Mouse (Mus musculus) telencephalon, adult 2 months (tissue): Measurements from ENCODE around the gene Samd1.

Experiments
- DNase-seq: peaks from one replicate; pipeline ENCODE4 v3.0.0-alpha.2; 2011; ENCODE audit warnings: low read depth, low spot score

The Samd1 gene

DNA sequence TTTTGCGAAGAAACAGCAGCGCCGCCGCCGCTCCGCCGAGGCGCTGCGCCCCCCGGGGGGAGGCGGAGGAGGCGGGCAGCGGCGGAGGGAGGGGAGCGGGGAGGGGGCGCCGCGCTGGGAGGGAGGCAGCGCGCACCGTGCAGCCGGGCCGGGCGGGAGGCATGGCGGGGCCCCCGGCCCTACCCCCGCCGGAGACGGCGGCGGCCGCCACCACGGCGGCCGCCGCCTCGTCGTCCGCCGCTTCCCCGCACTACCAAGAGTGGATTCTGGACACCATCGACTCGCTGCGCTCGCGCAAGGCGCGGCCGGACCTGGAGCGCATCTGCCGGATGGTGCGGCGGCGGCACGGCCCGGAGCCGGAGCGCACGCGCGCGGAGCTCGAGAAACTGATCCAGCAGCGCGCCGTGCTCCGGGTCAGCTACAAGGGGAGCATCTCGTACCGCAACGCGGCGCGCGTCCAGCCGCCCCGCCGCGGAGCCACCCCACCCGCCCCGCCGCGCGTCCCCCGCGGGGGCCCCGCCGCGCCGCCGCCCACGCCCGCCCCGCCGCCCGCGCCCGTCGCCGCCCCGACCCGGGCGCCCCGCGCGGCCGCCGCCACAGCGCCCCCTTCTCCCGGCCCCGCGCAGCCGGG lies at the start of gene Samd1:
Gene Samd1 (plus strand): TSS at position 162 of the 631 bp plus-strand sequence.
- DNase-seq = no peak

DNA sequence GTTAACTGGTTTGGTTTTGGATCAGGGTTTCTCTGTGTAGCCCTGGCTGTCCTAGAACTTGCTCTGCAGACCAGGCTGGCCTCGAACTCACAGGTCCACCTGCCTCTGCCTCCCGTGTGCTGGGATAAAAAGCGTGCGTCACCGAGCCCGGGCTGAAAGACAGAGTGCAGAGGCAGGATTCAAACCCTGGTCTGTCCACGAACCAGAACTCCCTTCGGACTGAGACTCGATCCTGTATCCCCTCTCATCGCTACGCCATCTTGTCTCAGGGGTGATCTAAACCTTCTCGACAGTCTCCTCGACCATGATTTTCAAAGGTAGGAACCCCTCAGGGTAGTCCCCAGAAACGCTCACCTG lies 42.7 kb upstream of the Samd1 start:
- no peak for DNase-seq

DNA sequence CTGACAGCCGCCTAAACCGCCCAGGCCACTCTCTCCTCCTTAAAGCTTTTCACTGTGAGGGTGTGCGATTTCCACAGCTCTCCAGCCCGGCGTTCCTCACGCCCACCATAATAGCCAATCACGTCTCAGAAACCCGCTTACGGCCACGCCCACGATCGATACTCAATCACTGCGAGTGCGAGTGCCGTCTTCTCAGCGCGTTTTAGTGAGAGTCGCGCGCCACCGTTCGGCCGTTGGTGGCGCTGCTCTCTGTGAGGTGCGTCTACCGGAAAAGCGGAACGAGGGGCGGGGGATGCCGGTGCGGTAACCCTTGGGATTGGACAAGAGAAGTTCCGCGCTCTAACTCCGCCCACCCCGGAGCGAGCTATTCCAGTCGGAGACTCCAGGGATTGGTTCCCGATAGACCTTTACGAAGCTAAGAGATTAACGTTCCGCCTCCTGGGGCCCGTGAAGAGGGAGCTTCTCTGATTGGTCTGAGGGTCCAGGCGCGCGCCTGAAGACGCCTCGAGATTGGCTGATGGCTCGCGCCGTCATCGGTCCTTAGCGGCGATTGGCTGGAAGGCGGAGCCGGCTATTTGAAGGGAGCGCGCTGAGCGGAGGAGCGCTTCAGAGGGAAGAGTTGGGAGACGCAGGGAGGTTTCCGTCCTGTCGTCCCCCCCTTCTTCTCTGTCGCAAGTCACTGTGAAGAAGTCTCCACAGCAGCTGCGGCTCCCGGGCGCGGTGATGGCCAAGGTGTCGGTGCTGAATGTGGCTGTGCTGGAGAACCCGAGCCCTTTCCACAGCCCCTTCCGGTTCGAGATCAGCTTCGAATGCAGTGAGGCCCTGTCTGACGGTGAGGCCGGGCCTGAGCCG lies 42.1 kb upstream of the Samd1 start, which contains the start of the genes Gm10644 and Asf1b:
Gene Gm10644 (minus strand): TSS at position 100 of the 852 bp plus-strand sequence.
Gene Asf1b (plus strand): TSS at position 402 of the 852 bp plus-strand sequence.
- DNase-seq = peak; percentile 100

DNA sequence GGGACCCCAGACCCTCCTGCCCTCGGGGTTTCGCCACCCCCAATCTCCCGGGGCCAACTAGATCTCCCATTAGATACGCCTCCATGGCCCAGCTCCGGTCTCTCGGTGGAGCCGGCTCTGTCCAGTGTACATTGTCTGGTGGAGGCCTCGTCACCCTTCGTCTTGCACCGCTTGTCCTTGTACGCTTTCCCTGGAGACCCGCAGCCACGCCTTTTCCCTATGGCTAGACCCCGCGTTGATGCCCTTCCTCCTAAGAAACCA lies 41.6 kb upstream of the Samd1 start:
- no peak for DNase-seq

DNA sequence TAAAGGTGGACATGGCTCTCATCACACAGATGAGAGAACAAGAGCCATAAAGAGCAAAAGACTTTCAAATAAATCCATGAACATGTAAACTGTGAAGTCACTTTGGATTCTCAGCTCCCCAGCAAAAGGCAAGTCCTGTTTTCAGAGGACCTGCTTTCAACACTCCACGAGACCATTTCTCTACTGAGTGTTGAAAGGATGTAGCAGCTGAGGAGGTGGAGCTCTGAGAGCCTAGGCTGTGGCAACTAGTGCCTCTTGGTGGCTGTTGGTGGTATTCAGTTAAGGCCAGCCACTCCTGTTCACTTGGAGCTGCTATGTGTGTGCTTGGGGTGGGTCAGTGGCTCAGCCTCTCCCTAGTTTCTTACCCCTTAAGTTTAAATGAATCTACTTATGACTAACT lies 40.7 kb upstream of the Samd1 start:
- no peak for DNase-seq

DNA sequence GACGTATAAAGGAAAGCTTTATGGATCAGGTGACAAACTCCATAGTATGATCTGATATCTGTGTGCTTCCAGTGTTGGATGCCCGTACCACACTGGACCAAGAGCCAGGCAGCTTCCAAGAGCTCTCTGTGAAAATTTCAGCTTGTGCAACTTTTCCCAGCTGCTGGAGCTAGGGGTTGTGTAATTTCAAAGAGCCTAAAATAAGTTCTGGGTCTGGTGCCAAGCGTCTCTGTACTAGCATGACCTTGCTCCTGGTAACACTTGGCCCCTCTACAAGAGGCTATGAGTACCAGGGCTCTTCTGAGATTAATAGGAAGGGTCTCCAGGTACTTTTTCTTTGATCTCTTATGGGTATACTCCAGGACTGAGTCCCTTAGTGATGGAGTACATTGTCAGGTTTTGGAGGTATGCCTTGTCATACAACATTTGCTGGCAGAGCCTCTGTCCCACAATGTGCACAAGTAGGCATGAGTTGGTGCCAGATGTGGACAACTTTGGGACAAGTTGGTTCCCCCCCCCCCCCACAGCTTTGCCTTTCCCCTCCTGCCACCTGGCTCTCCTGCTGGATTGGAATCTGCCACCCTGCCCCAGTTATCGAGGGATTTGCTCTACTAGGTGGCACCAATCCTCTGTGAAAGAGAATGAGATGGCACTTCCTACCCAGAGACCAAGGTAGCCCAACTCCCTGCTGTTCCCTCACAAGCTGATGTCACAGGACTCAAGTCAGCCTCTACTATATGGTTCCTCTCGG lies 33.3 kb upstream of the Samd1 start:
- DNase-seq = no peak

DNA sequence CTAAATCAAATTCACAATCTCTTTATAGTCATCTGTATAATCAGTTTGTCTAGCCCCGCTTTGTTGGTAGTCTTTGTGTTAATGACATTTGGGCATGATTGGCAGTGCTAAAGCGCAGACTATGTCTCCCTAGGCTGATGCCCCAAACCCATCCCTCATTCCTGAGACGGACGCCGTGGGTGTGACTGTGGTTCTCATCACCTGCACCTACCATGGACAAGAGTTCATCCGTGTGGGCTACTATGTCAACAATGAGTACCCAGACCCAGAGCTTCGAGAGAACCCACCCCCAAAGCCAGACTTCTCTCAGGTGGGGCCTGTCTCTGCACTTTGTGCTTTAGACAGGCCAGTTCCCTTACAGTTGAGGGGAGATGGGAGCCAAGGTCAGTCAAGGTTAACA lies 29.8 kb upstream of the Samd1 start:
- DNase-seq = no peak

DNA sequence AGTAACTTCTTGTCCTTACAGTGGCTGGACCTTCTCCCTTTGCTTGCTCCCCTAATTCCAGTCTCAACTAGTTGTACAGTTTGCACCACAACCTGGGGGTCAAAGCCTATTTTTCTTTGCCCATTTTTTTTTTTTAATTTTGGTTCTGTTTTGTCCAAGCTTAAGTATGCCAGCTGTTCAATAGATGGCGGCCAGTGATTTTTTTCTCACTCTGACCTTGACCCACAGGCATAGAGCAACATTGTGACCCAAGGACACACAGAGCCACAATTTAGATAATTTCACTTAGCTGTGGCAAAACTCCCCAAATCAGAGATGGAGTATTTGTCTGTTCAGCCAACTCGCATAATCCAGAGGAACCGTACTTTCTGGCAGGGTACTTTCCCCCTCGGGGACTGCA lies 26.4 kb upstream of the Samd1 start:
- DNase-seq = no peak

DNA sequence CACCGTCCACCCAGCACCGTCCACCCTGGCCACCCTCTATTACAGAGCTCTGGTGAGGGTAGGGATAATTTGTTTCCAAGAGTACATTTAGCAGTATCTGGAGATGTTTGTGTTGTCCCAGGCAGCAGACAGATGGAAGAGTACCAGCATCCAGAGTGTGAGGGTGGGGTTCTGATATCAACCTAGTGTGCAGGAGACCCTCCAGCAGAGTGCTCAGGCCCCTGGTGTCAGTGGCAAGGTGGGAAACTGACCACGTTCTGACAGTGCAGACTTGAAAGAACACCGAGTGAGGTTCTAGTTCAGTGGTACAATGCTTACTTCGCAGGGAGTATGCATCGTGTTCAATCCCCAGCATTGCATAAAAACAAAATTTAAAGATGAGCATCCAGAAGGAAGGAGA lies 25.8 kb upstream of the Samd1 start:
- no peak for DNase-seq

DNA sequence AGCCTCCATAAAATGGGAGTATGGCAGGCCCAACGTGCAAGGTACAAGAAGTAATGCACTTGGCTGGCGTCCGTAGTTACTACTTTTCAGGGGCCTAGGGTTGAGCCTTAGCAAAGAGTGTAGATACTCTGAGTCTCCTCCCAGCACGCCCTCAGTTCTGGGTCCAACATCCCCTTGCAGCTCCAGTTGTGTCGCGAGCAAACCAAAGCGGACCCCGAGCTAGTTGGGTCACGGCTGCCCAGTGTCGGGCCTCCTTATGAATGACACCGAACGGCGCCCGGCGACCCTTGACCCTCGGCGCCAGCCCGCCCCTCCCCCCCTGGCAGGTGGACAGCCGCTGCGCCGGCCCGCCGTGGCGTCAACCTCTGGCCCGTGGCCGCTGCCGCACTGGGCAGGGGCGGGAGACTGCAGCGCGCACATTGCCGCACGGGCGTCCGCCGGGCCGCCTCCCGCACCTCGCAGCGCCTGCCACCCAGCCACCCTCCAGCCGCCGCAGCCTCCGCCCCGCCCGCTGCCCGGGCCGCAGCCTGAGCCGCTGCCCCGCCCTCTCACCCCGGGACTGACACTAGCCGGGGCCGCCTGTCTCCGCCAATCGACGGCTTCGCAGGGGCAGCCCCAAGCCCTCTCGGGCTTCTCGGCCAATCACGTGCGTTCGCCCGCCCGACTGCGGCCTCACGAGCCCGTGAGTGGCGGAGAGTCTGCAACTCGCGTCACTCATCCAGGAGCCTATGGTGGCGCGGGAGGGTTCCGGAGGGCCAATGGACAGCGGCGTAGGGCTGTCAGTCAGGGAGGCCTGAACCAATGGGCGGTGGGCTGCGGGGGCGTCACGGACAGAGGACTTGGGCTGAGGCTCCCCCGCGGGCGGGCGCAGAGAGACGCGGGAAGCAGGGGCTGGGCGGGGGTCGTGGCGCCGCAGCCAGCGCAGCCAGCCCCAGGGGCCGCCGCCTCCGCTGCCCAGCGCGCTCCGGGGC lies 25.0 kb upstream of the Samd1 start, which contains the start of gene Prkaca:
Gene Prkaca (plus strand): TSS at position 844 of the 971 bp plus-strand sequence.
- peak; percentile 99 for DNase-seq

DNA sequence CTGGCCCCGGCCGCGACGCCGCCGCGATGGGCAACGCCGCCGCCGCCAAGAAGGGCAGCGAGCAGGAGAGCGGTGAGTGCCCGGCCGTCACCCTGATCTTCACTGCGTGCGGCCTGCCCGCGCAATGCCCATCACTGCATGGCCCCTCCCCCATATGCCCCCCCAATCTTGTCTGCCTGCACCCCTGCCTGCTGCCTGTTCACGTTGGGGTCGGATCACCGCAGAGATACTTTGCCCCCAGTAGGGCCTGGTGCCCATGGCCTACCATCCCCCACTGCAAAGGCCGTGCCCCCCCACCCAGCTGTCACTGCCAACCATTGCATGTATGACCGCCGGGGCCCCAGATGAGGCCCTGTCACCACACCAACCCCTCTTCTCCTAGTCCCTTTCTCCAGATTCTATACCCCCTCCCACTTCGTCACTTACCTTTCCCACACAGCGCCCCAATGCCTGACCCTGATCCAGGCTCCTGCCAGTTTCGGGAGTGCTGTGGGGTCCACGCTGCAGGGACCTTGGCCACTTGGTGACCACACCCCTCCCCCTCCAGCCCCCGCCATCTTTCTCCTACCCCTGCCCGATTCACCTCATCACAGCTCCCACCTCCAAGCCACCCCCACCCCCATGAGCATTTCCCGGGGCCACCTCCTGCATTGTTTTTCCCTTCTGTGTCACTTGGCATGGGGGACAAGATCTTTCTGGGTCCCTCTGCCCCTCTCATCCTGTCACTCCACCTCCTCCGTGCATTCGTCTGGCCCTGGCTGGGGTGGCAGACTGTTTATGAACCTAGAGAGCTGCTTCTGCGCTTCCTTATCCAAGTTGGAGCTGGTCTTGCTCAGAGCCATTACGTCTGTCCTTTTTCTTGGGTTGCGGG lies 24.1 kb upstream of the Samd1 start:
- no peak for DNase-seq

DNA sequence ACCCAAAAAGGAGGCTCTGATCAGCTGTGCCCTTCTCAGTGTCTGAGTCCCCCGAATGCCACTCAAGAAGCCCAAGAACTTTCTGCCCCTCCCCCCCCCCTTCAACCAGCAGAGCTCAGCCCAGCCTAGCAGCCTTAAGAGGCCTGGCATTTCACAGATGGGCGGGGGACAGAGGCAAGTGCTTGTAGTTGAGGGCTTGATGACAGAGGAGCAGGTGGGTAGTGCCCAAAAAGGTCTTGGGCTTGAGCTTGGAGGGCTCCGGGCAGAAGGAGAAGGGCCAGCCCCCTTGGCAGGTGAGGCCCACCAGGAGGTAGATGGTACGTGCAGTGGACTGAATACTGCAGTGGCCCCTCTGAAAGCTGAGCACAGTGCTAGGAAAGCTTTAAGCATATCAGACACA lies 23.0 kb upstream of the Samd1 start:
- no peak for DNase-seq

DNA sequence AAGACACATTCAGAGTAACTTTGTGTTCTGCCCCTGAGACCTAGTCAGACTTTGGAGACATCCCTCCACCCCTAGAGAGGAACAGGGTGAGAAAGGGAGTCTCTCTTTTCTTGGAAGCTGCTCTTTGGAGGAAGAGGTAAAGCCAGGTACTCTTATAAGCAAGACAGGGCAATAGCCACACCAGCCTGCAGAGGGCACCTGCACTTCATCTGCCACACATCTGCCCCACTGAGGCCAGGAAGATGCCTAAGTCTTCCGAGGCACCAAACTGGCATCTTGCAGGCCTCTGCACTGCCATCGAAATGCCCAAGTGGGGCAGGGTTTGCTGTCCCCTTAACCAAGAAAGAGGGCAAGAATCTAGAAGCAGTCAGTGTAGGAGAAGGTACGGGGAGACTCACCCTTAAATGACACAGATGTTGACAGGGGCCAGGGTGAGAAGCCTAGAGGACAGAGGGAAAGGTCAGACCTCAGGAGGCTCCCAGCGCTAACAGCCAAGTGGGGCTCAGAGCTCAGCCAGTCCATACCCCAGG lies 21.3 kb upstream of the Samd1 start:
- DNase-seq = no peak

DNA sequence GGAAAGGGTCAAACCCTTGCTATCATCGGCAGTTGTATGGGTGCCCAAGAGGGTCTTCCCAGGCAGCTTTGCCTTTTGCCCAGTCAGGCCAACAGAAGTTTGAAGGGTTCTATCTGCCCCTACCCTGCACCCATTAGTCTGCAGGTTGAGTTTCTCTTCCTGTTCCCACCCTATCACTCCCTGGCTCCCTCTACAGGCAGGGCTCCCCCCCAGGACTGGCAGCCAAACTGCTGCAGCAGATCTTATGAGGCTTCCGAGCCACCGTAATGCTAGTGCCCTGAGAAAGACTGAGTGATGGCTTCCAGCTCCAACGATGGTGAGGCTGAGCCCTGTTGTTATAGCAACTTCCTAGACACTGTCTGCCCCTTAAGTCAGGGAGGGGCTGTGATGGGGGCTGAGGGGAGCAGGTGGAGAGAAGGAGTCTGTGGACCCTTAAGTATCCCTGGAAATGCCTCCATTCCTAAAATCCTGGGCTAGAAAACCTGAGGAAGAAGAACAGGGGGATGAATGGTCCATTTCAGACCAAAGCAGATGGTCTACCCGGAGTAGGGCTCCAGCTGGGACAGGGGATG lies 20.6 kb upstream of the Samd1 start:
- no peak for DNase-seq

DNA sequence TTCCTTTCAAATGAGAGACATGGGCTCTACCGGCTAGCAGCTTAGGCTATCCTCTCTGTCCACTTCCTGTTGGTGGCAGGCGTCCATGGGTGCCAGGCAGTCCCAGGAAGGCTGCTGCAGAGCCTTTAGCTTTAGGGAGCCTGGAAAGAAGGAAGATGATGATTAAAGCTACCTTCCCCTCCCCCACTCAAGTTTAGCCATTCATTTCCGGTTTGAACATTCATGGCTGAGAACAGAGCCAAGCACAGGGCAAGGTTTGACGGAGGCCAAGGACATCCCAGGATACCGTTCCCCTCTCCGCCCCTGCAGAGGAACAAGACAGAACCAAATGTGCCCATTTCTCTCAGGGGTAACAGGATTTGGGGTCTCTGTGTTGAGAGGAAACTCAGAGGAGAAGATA lies 19.8 kb upstream of the Samd1 start:
- DNase-seq = no peak

DNA sequence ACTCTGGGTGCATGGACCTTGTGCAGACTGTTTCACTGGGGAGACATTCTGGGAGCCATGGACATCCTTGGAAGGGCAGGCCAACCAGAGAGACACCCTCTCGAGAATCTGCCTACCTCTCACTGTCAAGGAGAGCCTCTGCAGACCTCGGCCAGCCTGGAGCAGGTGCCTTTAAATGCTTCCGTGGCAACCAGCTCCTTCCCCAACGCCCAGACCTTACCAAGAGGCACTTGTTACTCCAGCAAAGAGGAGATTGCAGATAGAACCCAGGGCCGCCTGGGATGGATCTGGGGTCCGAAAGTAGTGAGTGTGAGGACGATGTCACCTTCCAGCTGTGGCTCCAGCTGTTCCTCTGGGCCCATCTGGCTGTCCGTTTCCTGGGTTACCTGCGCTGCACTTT lies 19.3 kb upstream of the Samd1 start:
- DNase-seq = no peak

DNA sequence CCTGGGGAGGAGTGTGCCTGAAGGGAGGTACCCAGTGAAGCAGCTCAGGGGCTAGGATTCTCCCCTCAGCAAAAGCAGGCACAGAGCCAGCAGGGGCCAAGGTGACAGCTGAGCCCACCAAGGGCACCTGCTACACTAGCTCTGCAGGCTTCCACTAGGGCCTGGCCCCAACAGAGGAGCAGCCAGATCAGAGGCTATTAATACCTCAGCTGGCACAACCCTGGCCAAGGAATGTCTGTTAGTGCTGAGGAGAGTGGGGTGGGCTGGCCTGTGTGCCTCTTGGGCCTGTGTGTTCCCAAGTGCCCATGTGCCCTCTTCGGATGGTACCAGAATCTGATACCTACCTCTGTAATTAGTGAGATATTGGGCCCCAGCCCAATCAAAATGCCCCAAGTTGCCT lies 17.2 kb upstream of the Samd1 start:
- no peak for DNase-seq

DNA sequence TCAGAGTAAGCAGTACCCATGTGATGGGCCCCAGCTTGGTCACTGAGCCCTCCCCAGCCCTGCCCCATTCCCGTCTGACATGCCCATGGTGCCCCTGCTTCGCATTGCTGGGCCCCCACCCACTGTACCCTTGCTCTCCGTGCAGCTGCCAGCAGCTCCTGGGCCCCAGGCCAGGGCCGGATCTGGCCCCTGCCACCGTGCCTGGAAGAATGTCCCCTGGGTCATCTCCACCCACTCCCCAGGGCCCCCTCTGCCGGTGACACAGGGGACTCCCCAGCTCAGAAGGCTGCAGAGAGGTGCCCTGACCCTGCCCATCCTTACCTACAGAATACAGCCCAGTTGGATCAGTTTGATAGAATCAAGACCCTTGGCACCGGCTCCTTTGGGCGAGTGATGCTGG lies 16.6 kb upstream of the Samd1 start:
- no peak for DNase-seq

DNA sequence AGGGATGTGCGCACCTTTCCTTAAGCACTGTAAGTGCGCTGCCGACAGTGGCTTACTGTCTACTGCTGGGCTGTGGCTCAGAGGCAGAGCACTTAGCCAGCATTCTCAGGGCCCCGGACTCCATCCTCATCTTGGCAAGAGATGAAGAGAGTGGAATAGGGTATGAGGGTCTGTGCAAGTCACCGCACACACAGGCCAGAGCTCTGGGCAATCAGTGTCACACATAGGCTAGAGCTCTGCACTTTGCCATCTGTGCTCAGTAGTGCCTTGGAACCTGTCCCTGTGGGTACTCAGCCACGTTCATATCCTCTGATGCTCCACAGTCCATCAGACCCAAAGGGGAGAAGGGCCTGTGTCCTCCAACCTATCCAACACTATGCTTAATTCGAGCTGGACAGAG lies 15.9 kb upstream of the Samd1 start:
- DNase-seq = no peak

DNA sequence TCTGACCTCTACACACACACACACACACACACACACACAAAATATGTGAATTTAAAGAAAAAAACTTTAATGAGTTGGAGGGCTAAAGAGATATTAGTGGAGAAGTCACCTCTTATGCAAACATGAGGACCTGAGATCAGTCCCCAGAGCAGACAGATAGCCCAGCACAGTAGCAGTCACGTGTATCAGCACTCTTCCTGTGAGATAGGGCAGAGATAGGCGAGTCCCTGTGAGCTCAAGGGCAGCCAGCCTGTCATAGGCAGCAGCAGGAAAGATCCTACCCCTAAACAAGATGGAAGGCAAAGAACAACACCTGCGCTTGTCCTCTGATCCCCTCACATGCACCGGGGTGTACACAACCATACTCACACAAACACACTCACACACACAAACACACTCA lies 15.0 kb upstream of the Samd1 start:
- no peak for DNase-seq
